Mouse (Mus musculus) embryo, embryonic 11 days (tissue): ENCODE measurements around the gene S100z.

Experiments used
- DNase-seq: peaks from one replicate; pipeline ENCODE4 v3.0.0-alpha.2; 2015

The S100z gene

DNA sequence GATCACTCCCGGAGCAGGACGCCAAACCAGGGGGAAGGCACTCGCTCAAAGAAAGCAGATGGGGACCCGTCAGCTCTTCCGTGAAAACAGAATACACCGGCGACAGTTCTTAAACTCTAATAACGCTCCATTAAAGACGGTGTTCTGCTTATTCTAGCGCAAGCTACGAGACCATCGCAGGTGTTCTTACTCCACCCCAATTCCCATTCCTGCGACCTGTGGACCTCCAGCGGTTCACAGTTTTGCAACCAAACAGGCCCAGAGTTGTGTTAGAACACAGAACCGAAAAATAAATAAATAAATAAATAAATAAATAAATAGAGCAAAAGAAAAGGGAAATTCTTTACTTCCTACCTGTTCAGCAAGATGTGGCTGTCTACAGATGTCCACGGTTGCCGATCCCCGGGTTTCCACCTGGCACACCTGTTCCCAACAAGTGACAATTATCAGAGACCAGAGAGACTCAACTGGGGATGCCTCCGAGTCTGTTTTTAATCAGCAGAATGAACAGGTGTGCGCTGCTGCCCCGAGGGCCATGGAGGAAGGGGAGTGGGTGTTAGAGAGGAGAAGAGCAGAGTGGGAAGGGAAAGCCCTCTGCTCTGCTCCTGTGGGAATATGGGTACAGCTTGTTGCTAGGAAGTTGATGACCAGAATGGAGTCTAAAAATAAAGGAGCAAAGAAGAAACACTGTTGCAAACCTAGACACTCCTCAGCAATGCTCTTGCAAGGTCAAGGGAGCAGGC lies at the start of gene S100z:
Gene S100z (minus strand): TSS at position 51 of the 743 bp plus-strand sequence.
- DNase-seq = no peak

GRCm38 (mm10) chr13:95524674-95525491 lies 46.4 kb upstream of the S100z start, which contains the start of gene F2rl1:
Gene F2rl1, minus strand, starts transcription at chr13:95525227.
- DNase-seq = peak; percentile 58

GRCm38 (mm10) chr13:95524424-95524673 lies 45.8 kb upstream of the S100z start:
- DNase-seq = no peak

GRCm38 (mm10) chr13:95523659-95524423 lies 45.3 kb upstream of the S100z start:
- DNase-seq = peak; percentile 49

GRCm38 (mm10) chr13:95522176-95522575 lies 43.7 kb upstream of the S100z start:
- no peak for DNase-seq

DNA sequence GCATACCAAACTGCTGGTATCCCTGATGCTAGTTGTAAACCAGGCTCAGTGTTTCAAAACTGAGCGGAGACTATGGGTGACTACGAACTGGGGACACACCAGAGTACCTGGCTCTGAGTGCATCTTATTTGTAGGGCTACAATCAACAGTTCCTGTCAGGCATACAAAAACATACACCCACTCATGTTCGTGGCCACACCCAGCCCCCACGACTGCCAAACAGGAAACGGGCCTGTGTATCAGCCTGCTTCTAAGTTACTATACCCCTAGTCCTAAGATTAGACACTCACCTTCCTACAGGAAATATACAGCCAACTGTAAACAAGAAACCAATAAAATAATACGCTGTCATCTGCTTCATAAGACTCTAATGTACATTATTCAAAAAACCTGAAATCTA lies 42.5 kb upstream of the S100z start:
- DNase-seq = no peak

GRCm38 (mm10) chr13:95514756-95515155 lies 36.2 kb upstream of the S100z start:
- DNase-seq = no peak

GRCm38 (mm10) chr13:95510054-95510453 lies 31.5 kb upstream of the S100z start:
- no peak for DNase-seq

DNA sequence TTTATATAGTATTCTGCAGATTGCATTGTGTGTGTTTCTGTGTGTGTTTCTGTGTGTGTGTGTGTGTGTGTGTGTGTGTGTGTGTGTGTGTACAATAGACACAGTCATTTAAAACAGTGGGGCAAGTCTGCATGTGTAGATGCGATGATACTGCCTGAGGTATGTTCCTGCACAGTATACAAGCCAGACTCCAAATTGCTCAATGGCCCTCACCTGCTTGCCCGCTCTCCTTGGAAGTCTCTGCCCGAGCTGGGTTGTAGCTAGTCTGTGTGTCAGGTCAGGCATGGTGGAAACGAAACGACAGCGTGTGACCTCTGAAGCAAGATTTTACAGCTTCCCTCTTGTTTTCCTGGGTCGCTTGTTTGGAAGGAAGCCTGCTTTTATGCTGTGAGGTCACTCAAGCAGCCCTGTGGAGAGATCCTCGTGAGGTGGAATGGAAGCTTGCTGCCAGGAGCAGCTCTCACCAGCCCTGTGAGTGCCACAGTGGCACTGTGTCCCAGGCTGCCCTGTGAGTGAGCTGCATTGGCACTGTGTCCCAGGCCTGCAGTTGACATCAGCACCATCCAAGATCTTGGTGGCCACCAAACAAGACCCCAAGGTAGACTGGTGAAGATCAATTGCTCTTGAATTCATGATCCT lies 24.9 kb upstream of the S100z start:
- no peak for DNase-seq

GRCm38 (mm10) chr13:95496601-95497000 lies 18.1 kb upstream of the S100z start:
- DNase-seq = no peak

- no peak for DNase-seq
Observed at GRCm38 (mm10) chr13:95494812-95495211, 16.3 kb upstream of the S100z start.

DNA sequence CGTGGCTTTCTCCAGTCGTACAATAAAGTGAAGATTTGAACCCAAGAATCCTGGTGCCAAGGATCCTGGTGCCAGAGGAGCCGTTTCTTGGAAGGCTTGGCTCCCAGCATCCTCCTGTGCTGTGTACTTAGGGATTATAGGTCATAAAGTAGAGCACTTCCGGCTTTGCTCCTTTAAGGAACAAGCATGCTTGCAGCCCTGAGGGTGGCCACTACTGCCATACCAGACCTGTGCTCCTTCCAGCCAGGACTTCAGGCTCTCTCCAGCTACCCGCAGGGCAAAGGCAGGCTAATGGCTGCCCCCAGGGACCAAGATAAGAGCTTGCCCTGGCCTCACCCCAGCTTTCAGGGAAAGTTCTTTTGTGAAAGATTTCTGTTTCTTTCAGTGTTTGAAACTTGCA lies 14.8 kb upstream of the S100z start:
- DNase-seq = peak; percentile 9

GRCm38 (mm10) chr13:95491327-95491726 lies 12.8 kb upstream of the S100z start:
- no peak for DNase-seq

- peak; percentile 27 for DNase-seq
Observed at GRCm38 (mm10) chr13:95484664-95485063, 6.1 kb upstream of the S100z start.

DNA sequence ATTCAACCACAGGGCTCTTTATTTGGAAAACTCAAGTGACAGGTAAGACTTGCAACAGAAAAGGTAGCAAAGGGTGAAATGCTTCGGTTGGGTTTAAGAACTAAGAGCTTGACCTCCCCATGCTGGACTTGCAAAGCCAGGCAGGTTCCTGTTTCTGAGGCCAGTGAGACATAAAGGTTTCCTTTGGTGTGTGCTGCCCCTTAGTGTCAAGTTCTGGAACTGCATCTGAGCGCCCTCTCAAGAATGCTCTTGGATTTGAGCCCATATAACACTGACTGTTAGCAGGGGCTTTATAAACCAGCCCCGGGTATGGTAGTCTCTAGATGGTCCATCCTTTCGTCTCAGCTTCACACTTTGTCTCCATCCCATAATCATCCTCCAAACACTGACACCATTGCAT lies 2.9 kb upstream of the S100z start:
- peak; percentile 87 for DNase-seq

GRCm38 (mm10) chr13:95477173-95477572 lies 1.3 kb downstream of the S100z start:
- DNase-seq = no peak

GRCm38 (mm10) chr13:95475124-95475523 lies 3.4 kb downstream of the S100z start:
- DNase-seq = no peak

DNA sequence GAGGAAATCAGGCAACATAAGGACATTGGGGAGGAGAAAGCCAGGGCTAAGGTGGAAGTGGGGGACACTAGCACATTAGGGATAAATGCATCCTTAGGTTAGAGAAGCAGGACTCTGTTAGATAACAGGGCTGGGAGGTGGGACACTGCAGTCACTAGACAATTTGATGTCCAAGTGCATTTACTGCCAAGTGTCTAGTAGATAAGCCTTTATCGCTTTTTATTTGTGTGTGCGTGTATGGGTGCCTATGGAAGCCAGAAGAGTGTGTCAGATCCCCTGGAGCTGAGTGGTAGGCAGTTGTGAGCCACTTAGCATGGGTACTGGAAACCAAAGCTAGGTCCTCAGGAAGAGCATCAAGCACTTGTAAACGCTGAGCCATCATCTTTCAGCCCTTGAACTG lies 4.2 kb downstream of the S100z start:
- no peak for DNase-seq

DNA sequence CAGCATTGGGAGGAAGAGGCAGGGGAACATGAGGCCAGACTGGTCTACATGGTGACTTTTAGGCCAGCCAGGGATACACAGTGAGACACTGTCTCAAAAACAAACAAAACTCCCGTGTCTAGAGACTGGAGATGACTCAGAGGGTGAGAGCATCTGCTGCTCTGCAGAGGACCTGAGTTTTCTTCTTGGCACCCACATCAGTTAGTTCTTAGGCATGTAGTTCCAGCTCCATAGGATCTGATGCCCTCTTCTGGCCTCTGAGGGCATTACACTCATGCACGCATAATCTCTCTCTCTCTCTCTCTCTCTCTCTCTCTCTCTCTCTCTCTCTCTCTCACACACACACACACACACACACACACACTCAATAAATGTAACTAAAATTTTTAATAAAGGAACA lies 7.6 kb downstream of the S100z start:
- DNase-seq = peak; percentile 8

DNA sequence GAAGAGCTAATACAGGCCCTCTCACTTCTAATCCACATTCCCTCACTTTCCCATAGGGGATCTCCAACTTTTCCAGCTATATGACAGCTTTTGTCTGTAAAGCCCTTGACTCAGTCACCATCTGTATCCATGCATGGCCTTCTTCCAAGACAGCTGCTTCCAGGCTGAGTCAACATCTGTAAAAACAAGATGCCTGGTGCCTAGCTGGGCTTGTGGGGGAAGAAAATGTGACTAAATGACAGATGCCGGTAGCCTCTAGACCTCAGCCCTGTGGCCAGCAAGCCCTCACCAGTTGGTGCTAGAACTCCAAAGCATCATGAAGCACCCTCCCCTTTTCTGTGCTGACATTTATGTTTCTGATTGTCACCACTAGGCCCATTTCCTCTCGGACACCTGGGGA lies 27.0 kb downstream of the S100z start:
- peak; percentile 19 for DNase-seq

- no peak for DNase-seq
Observed at GRCm38 (mm10) chr13:95450636-95451210, 27.8 kb downstream of the S100z start.

GRCm38 (mm10) chr13:95449730-95450129 lies 28.8 kb downstream of the S100z start:
- no peak for DNase-seq

GRCm38 (mm10) chr13:95444824-95445223 lies 33.7 kb downstream of the S100z start, which contains the start of gene Crhbp:
Gene Crhbp, minus strand, starts transcription at chr13:95444924.
- DNase-seq = no peak
